Mouse (Mus musculus) heart, postnatal 0 days (tissue): Measurements from ENCODE around the gene 4930452B06Rik. TPM values are rescaled to one million over a fixed set of nuclear protein-coding genes. Genes with fewer than 3 reads are reported as not detected.
A peak's percentile ranks its signal among the peaks of the same experiment; 100 is the strongest.
"Not testable (repeated sequence)": the region's sequence is repeated elsewhere in the genome, so short reads cannot be mapped to it uniquely, and the experiment has no call there.

Experiments
- ATAC-seq: fragments of 200-750 bp; cut with Nextera tagmentation; 2 replicates; pipeline ENCODE4 v1.8.0; 2017; ENCODE audit warnings: low read depth, moderate number of reproducible peaks, moderate library complexity; ENCODE audit not compliant: insufficient read depth
- DNase-seq: peaks from one replicate; pipeline ENCODE4 v3.0.0-alpha.2; 2016; ENCODE audit warnings: low spot score
- H3K27ac ChIP-seq: fragments of 300-500 bp; sonication (generic); 2 replicates; pipeline ENCODE4 v1.5.1; 2014; ENCODE audit warnings: low read depth, mild to moderate bottlenecking
- H3K27me3 ChIP-seq: fragments of 300-500 bp; sonication (generic); 2 replicates; pipeline ENCODE4 v1.6.1; 2014; ENCODE audit warnings: low read length, mixed read lengths; ENCODE audit not compliant: control insufficient read depth, insufficient read depth
- H3K36me3 ChIP-seq: fragments of 300-500 bp; sonication (generic); replicated peaks from 2 replicates; pipeline ENCODE4 v1.6.1; 2014; ENCODE audit warnings: low read length, mixed read lengths; ENCODE audit not compliant: control insufficient read depth, insufficient read depth
- H3K4me1 ChIP-seq: fragments of 300-500 bp; sonication (generic); 2 replicates; pipeline ENCODE4 v1.6.1; 2014; ENCODE audit warnings: antibody characterized with exemption; ENCODE audit not compliant: control insufficient read depth, insufficient read depth
- H3K4me2 ChIP-seq: fragments of 300-500 bp; sonication (generic); 2 replicates; pipeline ENCODE4 v1.6.1; 2014; ENCODE audit warnings: low read depth, mild to moderate bottlenecking, low read length, moderate library complexity
- H3K4me3 ChIP-seq: fragments of 300-500 bp; sonication (generic); 2 replicates; pipeline ENCODE4 v1.5.1; 2014; ENCODE audit warnings: low read depth, low read length
- H3K9ac ChIP-seq: fragments of 300-500 bp; sonication (generic); replicated peaks from 2 replicates; pipeline ENCODE4 v1.6.1; 2014; ENCODE audit warnings: low read depth, low read length, mixed read lengths
- H3K9me3 ChIP-seq: fragments of 300-500 bp; sonication (generic); replicated peaks from 2 replicates; pipeline ENCODE4 v1.6.1; 2016; ENCODE audit warnings: low read length; ENCODE audit not compliant: control insufficient read depth
- CTCF ChIP-seq: IDR thresholded peaks from 2 replicates; pipeline ENCODE4 v1.5.1; 2016; ENCODE audit warnings: antibody characterized with exemption, control low read depth, low read depth
- EP300 ChIP-seq: IDR thresholded peaks from 2 replicates; pipeline ENCODE4 v1.6.1; 2016; ENCODE audit warnings: antibody characterized with exemption, low read depth
- WGBS: fragments of 180-500 bp; shearing (Covaris S2); extraction: QIAGEN DNeasy Blood & Tissue Kit; methylation state at CpG from one replicate; pipeline ENCODE4 v1.1.7; 2014; 5-methylcytosine and 5-hydroxymethylcytosine counted together
- polyA plus RNA-seq: library from polyadenylated mRNA; unstranded; fragments of >200 nt; fragmentation: Nextera tagmentation; extraction: Ambion mirVana; gene quantifications from 2 replicates; pipeline ENCODE4 v1.2.1, GENCODE M21; 2015
- total RNA-seq: library from RNA; depleted of rRNA; stranded (reverse); fragments of >200 nt; gene quantifications from 2 replicates; pipeline ENCODE4 v1.2.3, GENCODE M21; 2014; ENCODE audit warnings: low replicate concordance

4930452B06Rik gene
- total and polyA plus RNA-seq, 2 experiments from 2014 or later, result 6.2 to 16.3 TPM

DNA sequence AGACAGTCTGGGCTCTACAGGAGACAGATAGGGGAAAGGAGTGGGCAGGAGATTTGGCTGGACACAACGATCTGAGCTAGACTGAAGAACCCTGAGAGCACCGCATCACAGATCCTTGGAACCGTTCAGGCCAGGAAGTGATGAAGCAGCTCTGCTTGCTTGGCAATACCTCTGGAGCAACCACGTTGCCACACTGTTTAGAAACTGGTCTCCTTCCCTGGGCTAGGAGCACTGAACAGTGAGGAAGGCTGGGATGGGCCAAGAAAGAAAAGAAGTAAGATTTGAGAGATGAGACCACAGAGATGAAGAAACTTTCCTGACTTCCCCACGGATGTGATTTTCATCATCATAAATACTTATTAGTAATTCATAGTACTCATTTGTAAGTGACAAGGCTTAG, 45.5 kb downstream of the 4930452B06Rik start:
- H3K27ac ChIP-seq, result no peak overlapping the region
- no peak overlapping the region for H3K9ac ChIP-seq
- H3K4me3 ChIP-seq, result no peak overlapping the region
- ATAC-seq, result no peak
- H3K36me3 ChIP-seq, result no peaks in the 10 kb centered on the region
- no peak overlapping the region for H3K4me2 ChIP-seq
- no peak for TF ChIP-seq EP300
- TF ChIP-seq CTCF, result no peak
- WGBS, result 72% methylated on average over 5 of the region's 5 CpGs
- no peaks in the 10 kb centered on the region for H3K9me3 ChIP-seq
- H3K4me1 ChIP-seq, result no peaks in the 10 kb centered on the region
- no peak for DNase-seq
- no peaks in the 10 kb centered on the region for H3K27me3 ChIP-seq

DNA sequence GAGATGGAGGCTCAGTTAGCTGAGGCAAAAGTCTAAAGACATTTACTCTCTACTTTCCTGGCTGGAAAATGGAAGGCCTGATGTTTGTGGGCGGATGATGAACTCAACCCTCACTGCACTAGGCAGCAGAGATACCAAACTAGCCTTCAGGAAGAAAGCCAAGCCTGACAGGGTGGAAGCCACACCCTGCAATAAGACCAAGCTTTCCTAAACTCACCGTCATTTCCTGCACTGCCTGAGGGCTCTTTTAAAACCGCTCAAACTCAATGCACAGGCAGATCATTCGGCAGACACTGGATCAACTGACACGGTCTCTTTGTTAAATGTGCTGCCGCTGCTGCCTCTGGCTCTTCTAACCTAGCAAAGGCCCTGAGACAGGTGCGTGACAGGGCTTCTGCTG, 50.4 kb downstream of the 4930452B06Rik start:
- no peak overlapping the region for H3K9ac ChIP-seq
- no peak for TF ChIP-seq EP300
- TF ChIP-seq CTCF, result no peak
- H3K4me3 ChIP-seq, result no peak overlapping the region
- H3K27me3 ChIP-seq, result no peaks in the 10 kb centered on the region
- no peak overlapping the region for H3K4me2 ChIP-seq
- no peak overlapping the region for H3K27ac ChIP-seq
- ATAC-seq, result no peak
- no peak for DNase-seq
- no peaks in the 10 kb centered on the region for H3K36me3 ChIP-seq
- WGBS, result 69% methylated on average over 7 of the region's 7 CpGs
- no peaks in the 10 kb centered on the region for H3K9me3 ChIP-seq
- no peaks in the 10 kb centered on the region for H3K4me1 ChIP-seq

- not testable (repeated sequence) for ATAC-seq, H3K4me3 ChIP-seq, H3K9me3 ChIP-seq, H3K4me1 ChIP-seq, H3K9ac ChIP-seq, H3K36me3 ChIP-seq, H3K27me3 ChIP-seq, DNase-seq, H3K4me2 ChIP-seq, H3K27ac ChIP-seq
- 83% methylated on average over 1 of the region's 1 CpGs for WGBS
Measured at GRCm38 (mm10) chr14:8614430-8614829, 51.6 kb downstream of the 4930452B06Rik start.

DNA sequence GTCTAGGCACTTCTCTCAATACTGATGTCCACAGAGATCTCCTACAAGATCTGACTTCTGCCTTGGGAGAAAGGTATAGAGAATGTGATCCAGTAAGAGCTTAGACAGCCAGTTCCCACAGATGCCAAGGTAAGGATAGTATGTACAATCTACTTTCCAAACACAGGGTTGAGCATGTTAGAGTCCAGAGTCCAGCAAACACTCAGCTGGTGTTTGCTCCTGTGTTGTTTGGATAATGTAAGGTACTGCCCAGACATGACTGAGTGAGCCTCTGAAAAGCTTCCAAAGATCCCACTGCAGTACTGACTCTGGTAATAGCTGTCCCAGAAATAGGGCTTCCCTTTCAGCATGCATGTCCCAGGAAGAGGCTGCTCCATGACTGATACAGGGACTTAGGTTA, 54.0 kb downstream of the 4930452B06Rik start:
- no peaks in the 10 kb centered on the region for H3K27me3 ChIP-seq
- H3K9ac ChIP-seq, result no peak overlapping the region
- no peak overlapping the region for H3K4me2 ChIP-seq
- H3K27ac ChIP-seq, result no peak overlapping the region
- DNase-seq (no peak), ATAC-seq (no peak)
- H3K4me3 ChIP-seq, result no peak overlapping the region
- no peaks in the 10 kb centered on the region for H3K9me3 ChIP-seq
- no peak for TF ChIP-seq CTCF
- TF ChIP-seq EP300, result no peak
- H3K36me3 ChIP-seq, result no peaks in the 10 kb centered on the region
- H3K4me1 ChIP-seq, result no peaks in the 10 kb centered on the region

GRCm38 (mm10) chr14:8610108-8610507, 55.9 kb downstream of the 4930452B06Rik start:
- Histone ChIP-seq H3K9me3 (no peaks in the 10 kb centered on the region), H3K4me2 (no peak overlapping the region), H3K4me3 (no peak overlapping the region), H3K9ac (no peak overlapping the region), H3K27me3 (no peaks in the 10 kb centered on the region), H3K27ac (no peak overlapping the region), H3K4me1 (no peaks in the 10 kb centered on the region), H3K36me3 (no peaks in the 10 kb centered on the region)
- ATAC-seq (no peak), DNase-seq (no peak)
- WGBS, result 72% methylated on average over 3 of the region's 3 CpGs
- TF ChIP-seq CTCF (no peak), EP300 (no peak)

DNA sequence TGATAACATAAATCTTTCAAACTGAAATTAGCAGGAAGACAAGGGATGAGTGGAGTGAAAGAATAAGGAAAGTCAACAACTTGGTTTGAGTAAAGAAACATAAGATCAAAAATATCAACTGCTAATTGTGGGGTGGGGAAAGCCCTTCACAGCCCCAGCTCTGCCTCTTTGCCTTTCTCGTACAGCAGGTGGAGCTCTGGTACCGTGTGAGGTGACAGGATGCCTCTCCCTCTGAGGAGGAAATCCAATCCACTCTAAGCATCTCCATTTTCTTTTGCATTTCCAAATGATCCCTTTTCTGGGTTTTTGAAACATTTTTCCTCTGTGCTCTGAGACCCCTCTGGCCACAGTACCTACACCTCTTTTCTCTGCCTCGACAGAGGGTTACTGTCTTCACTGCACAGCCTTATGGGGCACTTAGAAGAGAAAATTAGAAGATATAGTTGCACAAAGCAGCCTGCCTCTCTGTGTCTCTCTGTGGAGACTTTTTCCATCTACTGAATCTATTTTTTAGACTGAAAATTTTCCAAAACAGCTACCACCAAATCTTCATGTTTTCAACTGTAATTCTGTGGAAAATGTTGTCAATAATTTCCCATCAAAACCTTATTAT, 57.4 kb downstream of the 4930452B06Rik start:
- Histone ChIP-seq H3K27ac (no peak overlapping the region), H3K27me3 (no peaks in the 10 kb centered on the region), H3K9me3 (no peaks in the 10 kb centered on the region), H3K4me1 (no peaks in the 10 kb centered on the region), H3K4me2 (no peak overlapping the region), H3K9ac (no peak overlapping the region), H3K4me3 (no peak overlapping the region), H3K36me3 (no peaks in the 10 kb centered on the region)
- TF ChIP-seq CTCF (peak; percentile 90), EP300 (no peak)
- WGBS, result 7% methylated on average over 3 of the region's 3 CpGs
- peak; percentile 58 for DNase-seq
- ATAC-seq, result no peak
